Mouse (Mus musculus): ENCODE measurements at regions not wholly inside any gene's neighbourhood (a gene's known extent, or its start where the extent isn't known, plus 50 kb on each side); places are given as distances from the start of the nearest gene placed in this dataset.
"Not testable (repeated sequence)": the region's sequence is repeated elsewhere in the genome, so short reads cannot be mapped to it uniquely, and the experiment has no call there.

GRCm38 (mm10) chr17:50409895-50410294 lies 99.3 kb upstream of the Plcl2 start:
- TF ChIP-seq POLR2A (IDR thresholded peaks at IDR 0.05; ENCODE audit: borderline replicate concordance, control insufficient read depth, low read depth, low read length): no peak
- no peak for TF ChIP-seq CTCF (IDR thresholded peaks at IDR 0.05; ENCODE audit: control insufficient read depth, insufficient read depth, low read length)
- no peak overlapping the region for H3K4me3 ChIP-seq (replicated peaks; ENCODE audit: control insufficient read depth, low read depth, low read length)
- 12% methylated on average over 8 of the region's 8 CpGs for WGBS
- H3K4me1 ChIP-seq (ENCODE audit: control insufficient read depth, insufficient read depth, low read length): peaks cover 6% of the 10 kb centered on the region
- H3K27ac ChIP-seq (ENCODE audit: control insufficient read depth, insufficient read depth, low read depth, low read length, poor library complexity): no peak overlapping the region

- H3K27ac ChIP-seq (ENCODE audit: control insufficient read depth, insufficient read depth, low read depth, low read length, poor library complexity): no peak overlapping the region
- 85% methylated on average over 3 of the region's 3 CpGs for WGBS
- H3K4me3 ChIP-seq (replicated peaks; ENCODE audit: control insufficient read depth, low read depth, low read length): no peak overlapping the region
- no peak for TF ChIP-seq POLR2A (IDR thresholded peaks at IDR 0.05; ENCODE audit: borderline replicate concordance, control insufficient read depth, low read depth, low read length)
- TF ChIP-seq CTCF (IDR thresholded peaks at IDR 0.05; ENCODE audit: control insufficient read depth, insufficient read depth, low read length): no peak
- peaks cover 6% of the 10 kb centered on the region for H3K4me1 ChIP-seq (ENCODE audit: control insufficient read depth, insufficient read depth, low read length)
Measured at GRCm38 (mm10) chr17:50410296-50410695, 98.9 kb upstream of the Plcl2 start.

GRCm38 (mm10) chr17:50412446-50412845 lies 96.8 kb upstream of the Plcl2 start:
- WGBS: 85% methylated on average over 5 of the region's 5 CpGs
- no peak for TF ChIP-seq POLR2A (IDR thresholded peaks at IDR 0.05; ENCODE audit: borderline replicate concordance, control insufficient read depth, low read depth, low read length)
- H3K27ac ChIP-seq (ENCODE audit: control insufficient read depth, insufficient read depth, low read depth, low read length, poor library complexity): no peak overlapping the region
- H3K4me3 ChIP-seq (replicated peaks; ENCODE audit: control insufficient read depth, low read depth, low read length): no peak overlapping the region
- peaks cover 8% of the 10 kb centered on the region for H3K4me1 ChIP-seq (ENCODE audit: control insufficient read depth, insufficient read depth, low read length)

GRCm38 (mm10) chr17:50413916-50414315 lies 95.3 kb upstream of the Plcl2 start:
- 80% methylated on average over 5 of the region's 5 CpGs for WGBS
- H3K27ac ChIP-seq (ENCODE audit: control insufficient read depth, insufficient read depth, low read depth, low read length, poor library complexity): no peak overlapping the region
- H3K4me1 ChIP-seq (ENCODE audit: control insufficient read depth, insufficient read depth, low read length): peaks cover 8% of the 10 kb centered on the region
- no peak for TF ChIP-seq POLR2A (IDR thresholded peaks at IDR 0.05; ENCODE audit: borderline replicate concordance, control insufficient read depth, low read depth, low read length)
- TF ChIP-seq CTCF (IDR thresholded peaks at IDR 0.05; ENCODE audit: control insufficient read depth, insufficient read depth, low read length): no peak
- no peak overlapping the region for H3K4me3 ChIP-seq (replicated peaks; ENCODE audit: control insufficient read depth, low read depth, low read length)

GRCm38 (mm10) chr17:50415331-50416005 lies 93.7 kb upstream of the Plcl2 start:
- Histone ChIP-seq H3K27ac (ENCODE audit: control insufficient read depth, insufficient read depth, low read depth, low read length, poor library complexity) (peak overlapping the region; percentile 2; the same call in 1 of the 2 replicates), H3K4me1 (ENCODE audit: control insufficient read depth, insufficient read depth, low read length) (peaks cover 7% of the 10 kb centered on the region), H3K4me3 (replicated peaks; ENCODE audit: control insufficient read depth, low read depth, low read length) (no peak overlapping the region)
- WGBS: 29% methylated on average over 2 of the region's 2 CpGs
- TF ChIP-seq POLR2A (IDR thresholded peaks at IDR 0.05; ENCODE audit: borderline replicate concordance, control insufficient read depth, low read depth, low read length) (no peak), CTCF (IDR thresholded peaks at IDR 0.05; ENCODE audit: control insufficient read depth, insufficient read depth, low read length) (no peak)

DNA sequence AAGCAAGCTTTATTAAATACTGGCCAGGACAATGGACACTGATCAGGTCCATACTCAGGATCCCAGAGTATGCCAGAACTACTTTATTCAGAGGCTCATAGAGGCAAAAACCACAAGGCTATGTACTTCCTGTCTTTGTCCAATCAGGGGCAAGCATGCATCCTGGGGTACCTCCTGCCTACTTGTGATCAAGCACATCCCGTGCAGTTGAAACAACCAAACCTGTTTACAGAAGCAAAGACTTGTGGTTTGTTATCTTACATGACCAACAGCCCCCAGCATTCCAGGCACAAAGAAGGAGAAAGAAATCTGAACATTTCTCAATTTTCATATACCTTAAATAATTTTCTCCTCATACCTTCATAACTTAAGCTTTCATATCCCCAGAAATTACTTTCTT lies 93.1 kb upstream of the Plcl2 start:
- Histone ChIP-seq H3K27ac (ENCODE audit: control insufficient read depth, insufficient read depth, low read depth, low read length, poor library complexity) (no peak overlapping the region), H3K4me1 (ENCODE audit: control insufficient read depth, insufficient read depth, low read length) (peaks cover 7% of the 10 kb centered on the region), H3K4me3 (replicated peaks; ENCODE audit: control insufficient read depth, low read depth, low read length) (no peak overlapping the region)
- 5% methylated on average over 1 of the region's 1 CpGs for WGBS
- TF ChIP-seq CTCF (IDR thresholded peaks at IDR 0.05; ENCODE audit: control insufficient read depth, insufficient read depth, low read length) (no peak), POLR2A (IDR thresholded peaks at IDR 0.05; ENCODE audit: borderline replicate concordance, control insufficient read depth, low read depth, low read length) (no peak)

DNA sequence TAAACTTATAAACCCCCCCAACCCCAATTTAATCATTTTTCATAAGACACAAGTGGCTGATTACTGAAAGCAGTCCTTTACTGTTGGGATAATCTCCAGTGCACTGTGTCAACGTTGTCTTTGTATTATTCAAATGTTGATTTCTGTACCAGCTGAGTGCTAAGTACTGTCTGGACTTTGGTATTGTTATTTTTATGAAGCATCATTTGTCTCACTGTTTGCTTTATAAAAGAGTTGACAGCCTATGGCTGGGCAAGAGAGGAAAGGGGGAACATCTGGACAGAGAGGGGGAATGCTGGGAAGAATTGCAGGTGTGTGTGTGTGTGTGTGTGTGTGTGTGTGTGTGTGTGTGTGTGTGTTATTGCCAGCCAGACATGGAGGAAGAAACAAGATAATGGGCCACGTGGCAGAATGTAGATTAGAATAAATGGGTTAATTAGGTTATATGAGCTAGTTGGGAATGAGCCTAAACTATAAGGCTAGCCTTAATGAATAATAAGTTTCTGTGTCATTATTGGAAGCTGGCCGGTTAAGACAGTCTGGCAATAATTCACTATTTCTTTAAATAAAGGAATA lies 92.6 kb upstream of the Plcl2 start:
- no peak for TF ChIP-seq POLR2A (IDR thresholded peaks at IDR 0.05; ENCODE audit: borderline replicate concordance, control insufficient read depth, low read depth, low read length)
- TF ChIP-seq CTCF (IDR thresholded peaks at IDR 0.05; ENCODE audit: control insufficient read depth, insufficient read depth, low read length): no peak
- Histone ChIP-seq H3K4me1 (ENCODE audit: control insufficient read depth, insufficient read depth, low read length) (peaks cover 7% of the 10 kb centered on the region), H3K4me3 (replicated peaks; ENCODE audit: control insufficient read depth, low read depth, low read length) (no peak overlapping the region), H3K27ac (ENCODE audit: control insufficient read depth, insufficient read depth, low read depth, low read length, poor library complexity) (no peak overlapping the region)
- WGBS: 75% methylated on average over 3 of the region's 3 CpGs

DNA sequence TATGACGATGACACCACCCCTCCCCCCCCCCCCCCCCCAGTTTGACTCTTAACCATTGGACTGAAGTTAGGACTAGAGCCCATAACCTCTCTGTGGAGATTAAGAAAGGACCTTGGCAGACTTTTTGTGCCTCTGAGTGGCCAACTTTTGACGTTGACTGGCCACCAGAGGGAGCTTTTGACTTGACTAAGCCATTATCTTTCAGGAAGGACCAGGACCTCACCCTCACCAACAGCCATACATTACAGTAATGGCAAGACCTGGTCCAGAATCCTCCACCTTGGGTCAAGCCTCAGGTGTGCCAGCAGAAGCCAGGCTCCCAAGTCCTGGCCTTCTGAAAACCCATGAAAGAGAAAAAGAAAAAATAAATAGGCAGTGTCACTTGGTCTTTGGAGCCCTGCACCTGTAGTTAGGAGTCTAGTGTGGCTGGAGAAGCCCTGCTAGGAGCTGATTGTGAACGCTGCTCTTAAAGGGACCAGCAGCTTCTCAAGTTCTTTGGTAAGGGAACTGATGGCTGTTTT lies 90.3 kb upstream of the Plcl2 start:
- TF ChIP-seq POLR2A (IDR thresholded peaks at IDR 0.05; ENCODE audit: borderline replicate concordance, control insufficient read depth, low read depth, low read length): no peak
- TF ChIP-seq CTCF (IDR thresholded peaks at IDR 0.05; ENCODE audit: control insufficient read depth, insufficient read depth, low read length): peak; percentile 40; the same call in 1 of the 2 replicates
- Histone ChIP-seq H3K27ac (ENCODE audit: control insufficient read depth, insufficient read depth, low read depth, low read length, poor library complexity) (no peak overlapping the region), H3K4me1 (ENCODE audit: control insufficient read depth, insufficient read depth, low read length) (peaks cover 3% of the 10 kb centered on the region), H3K4me3 (replicated peaks; ENCODE audit: control insufficient read depth, low read depth, low read length) (no peak overlapping the region)
- 67% methylated on average over 3 of the region's 3 CpGs for WGBS

DNA sequence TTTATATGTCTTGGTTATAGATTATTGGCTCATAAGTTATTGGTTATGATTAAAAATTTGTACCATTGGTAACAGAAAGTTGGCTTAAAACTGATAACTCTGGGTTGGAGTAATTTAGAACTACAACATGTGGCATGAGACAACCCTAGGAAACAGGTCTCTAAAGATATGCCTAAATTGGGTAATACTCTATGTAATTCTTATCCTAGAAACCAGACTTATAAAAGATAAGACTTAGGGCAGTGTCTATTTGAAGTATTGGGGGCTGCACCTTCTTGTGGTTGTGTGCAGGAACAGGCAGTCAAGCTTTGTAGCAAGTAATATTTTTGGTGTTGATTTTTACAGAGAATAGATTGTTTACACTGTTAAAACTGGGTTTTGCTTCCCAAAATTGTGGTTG lies 89.7 kb upstream of the Plcl2 start:
- not testable (repeated sequence) for H3K4me1 ChIP-seq (ENCODE audit: control insufficient read depth, insufficient read depth, low read length); H3K4me3 ChIP-seq (replicated peaks; ENCODE audit: control insufficient read depth, low read depth, low read length); H3K27ac ChIP-seq (ENCODE audit: control insufficient read depth, insufficient read depth, low read depth, low read length, poor library complexity)

All from bone marrow, adult 2 months (tissue).